Mouse (Mus musculus): ENCODE measurements around the gene 2900026A02Rik. TPM values are rescaled to one million over a fixed set of nuclear protein-coding genes. Genes with fewer than 3 reads are reported as not detected.
A peak's percentile ranks its signal among the peaks of the same experiment; 100 is the strongest.

2900026A02Rik gene
- total RNA-seq, 1 experiment: 12.3 TPM

DNA sequence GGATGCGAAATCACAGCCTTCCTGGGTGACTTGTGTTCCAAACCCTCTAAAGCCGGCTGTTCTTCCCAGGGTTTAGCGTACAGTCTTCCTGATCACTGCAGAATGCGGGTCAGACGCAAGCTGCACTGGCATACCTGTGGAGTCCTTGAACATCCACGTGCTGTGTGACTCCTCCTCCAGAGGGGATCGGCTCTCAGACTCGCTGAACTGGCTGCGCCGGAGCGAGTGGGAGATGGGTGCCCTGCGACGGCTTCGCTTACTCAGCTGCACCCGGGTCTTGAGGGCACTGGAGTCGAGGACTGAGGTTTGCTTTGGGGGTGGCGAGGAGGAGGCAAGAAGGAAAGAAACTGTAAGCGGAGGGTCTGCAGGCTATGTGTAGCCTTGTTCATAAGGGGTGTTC is 125.6 kb downstream of the 2900026A02Rik start:
- H3K36me3 ChIP-seq (ENCODE audit: control insufficient read depth, insufficient read depth, low read length, poor library complexity, severe bottlenecking): no peaks in the 10 kb centered on the region
- no peak for DNase-seq (ENCODE audit: low read depth, low spot score)
- TF ChIP-seq ZC3H11A (IDR thresholded peaks at IDR 0.05; ENCODE audit: borderline replicate concordance, low read depth, low read length) (no peak), HCFC1 (IDR thresholded peaks at IDR 0.05; ENCODE audit: borderline replicate concordance, insufficient read depth, low read length) (no peak), MAFK (IDR thresholded peaks at IDR 0.05; ENCODE audit: insufficient read depth, low read depth, low read length) (no peak), ZNF384 (IDR thresholded peaks at IDR 0.05; ENCODE audit: low read depth, low read length) (no peak), CHD2 (IDR thresholded peaks at IDR 0.05; ENCODE audit: low read depth, low read length) (no peak)
- in situ Hi-C loops (cut with MboI; ENCODE audit: low sequenced_read_pairs in 2 of 2, unreplicated experiment in 2 of 2): no loop called here
- H3K4me1 ChIP-seq (ENCODE audit: control insufficient read depth in 2 of 2, insufficient read depth in 2 of 2, low read length in 2 of 2, poor library complexity in 1 of 2): peaks cover 0 to 8% of the 10 kb centered on the region in 2 experiments; a peak in 1 of 4 replicates
- no peak overlapping the region for H3K9ac ChIP-seq (ENCODE audit: insufficient read depth, low read depth, low read length, poor library complexity, severe bottlenecking)
- no peaks in the 10 kb centered on the region for H3K9me3 ChIP-seq (ENCODE audit: control insufficient read depth, insufficient read depth, low read depth, low read length)
- no peak overlapping the region for H3K27ac ChIP-seq (ENCODE audit: insufficient read depth, low read depth, low read length, poor library complexity, severe bottlenecking)
- H3K4me3 ChIP-seq (ENCODE audit: insufficient read depth in 1 of 2, low read depth in 1 of 2, low read length in 2 of 2, poor library complexity in 1 of 2, severe bottlenecking in 1 of 2): no peak overlapping the region

DNA sequence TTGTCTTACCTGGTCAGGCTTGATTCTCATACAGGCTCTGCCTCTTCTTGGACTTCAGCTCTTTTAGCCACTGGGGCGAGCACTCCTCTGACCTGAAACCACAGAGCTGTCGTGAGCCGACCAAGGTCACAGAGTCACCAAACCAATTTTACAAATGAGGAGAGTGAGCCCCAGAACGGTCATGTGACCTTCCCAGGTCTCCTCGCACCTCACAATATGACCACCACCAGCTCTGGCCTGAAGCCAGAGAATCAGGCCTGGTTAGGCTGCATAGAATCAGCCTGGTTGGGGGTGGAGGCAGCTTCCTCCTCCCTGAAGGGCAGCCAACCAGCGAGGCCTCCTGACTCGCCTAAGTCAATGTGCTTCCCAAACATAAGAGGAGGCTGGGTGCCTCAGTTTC is 128.6 kb downstream of the 2900026A02Rik start:
- no peak overlapping the region for H3K9ac ChIP-seq (ENCODE audit: insufficient read depth, low read depth, low read length, poor library complexity, severe bottlenecking)

DNA sequence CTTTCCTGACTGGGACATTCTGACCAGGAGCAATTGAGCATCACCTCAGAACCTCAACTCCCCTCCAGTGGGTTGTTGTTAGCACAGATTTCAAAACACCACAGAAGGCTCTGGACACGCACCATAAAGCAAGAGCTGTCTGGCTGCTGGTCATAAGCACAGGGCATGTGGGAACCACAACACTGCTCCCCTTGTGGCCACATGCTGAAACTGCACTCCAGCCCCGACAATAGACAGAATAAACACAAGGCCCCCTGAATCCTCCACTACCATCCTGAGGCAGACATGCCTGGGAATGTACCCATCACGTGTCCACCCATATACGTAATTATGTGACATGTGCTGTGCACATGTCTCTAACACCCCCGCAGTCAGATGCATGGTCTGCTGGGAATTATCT is 129.9 kb downstream of the 2900026A02Rik start:
- Histone ChIP-seq H3K9me3 (ENCODE audit: control insufficient read depth, insufficient read depth, low read depth, low read length) (no peaks in the 10 kb centered on the region), H3K4me3 (ENCODE audit: insufficient read depth in 1 of 2, low read depth in 1 of 2, low read length in 2 of 2, poor library complexity in 1 of 2, severe bottlenecking in 1 of 2) (no peak overlapping the region), H3K27ac (ENCODE audit: insufficient read depth, low read depth, low read length, poor library complexity, severe bottlenecking) (no peak overlapping the region), H3K4me1 (ENCODE audit: control insufficient read depth in 2 of 2, insufficient read depth in 2 of 2, low read length in 2 of 2, poor library complexity in 1 of 2) (peaks cover 0 to 10% of the 10 kb centered on the region in 2 experiments; a peak in 1 of 4 replicates), H3K36me3 (ENCODE audit: control insufficient read depth, insufficient read depth, low read length, poor library complexity, severe bottlenecking) (no peaks in the 10 kb centered on the region; the same call in 1 of the 2 replicates), H3K9ac (ENCODE audit: insufficient read depth, low read depth, low read length, poor library complexity, severe bottlenecking) (no peak overlapping the region)
- TF ChIP-seq CHD2 (IDR thresholded peaks at IDR 0.05; ENCODE audit: low read depth, low read length) (no peak), HCFC1 (IDR thresholded peaks at IDR 0.05; ENCODE audit: borderline replicate concordance, insufficient read depth, low read length) (no peak), ZNF384 (IDR thresholded peaks at IDR 0.05; ENCODE audit: low read depth, low read length) (no peak), ZC3H11A (IDR thresholded peaks at IDR 0.05; ENCODE audit: borderline replicate concordance, low read depth, low read length) (no peak), MAFK (IDR thresholded peaks at IDR 0.05; ENCODE audit: insufficient read depth, low read depth, low read length) (no peak)
- in situ Hi-C loops (cut with MboI; ENCODE audit: low sequenced_read_pairs in 2 of 2, unreplicated experiment in 2 of 2): no loop called here
- DNase-seq (ENCODE audit: low read depth, low spot score): peak; percentile 64

More for the DNA sequence above, 128.6 kb downstream of the 2900026A02Rik start:
- in situ Hi-C loops (cut with MboI; ENCODE audit: low sequenced_read_pairs in 2 of 2, unreplicated experiment in 2 of 2): no loop called here
- DNase-seq (ENCODE audit: low read depth, low spot score): no peak
- H3K36me3 ChIP-seq (ENCODE audit: control insufficient read depth, insufficient read depth, low read length, poor library complexity, severe bottlenecking): no peaks in the 10 kb centered on the region; the same call in 1 of the 2 replicates
- H3K9me3 ChIP-seq (ENCODE audit: control insufficient read depth, insufficient read depth, low read depth, low read length): no peaks in the 10 kb centered on the region
- TF ChIP-seq HCFC1 (IDR thresholded peaks at IDR 0.05; ENCODE audit: borderline replicate concordance, insufficient read depth, low read length) (no peak), MAFK (IDR thresholded peaks at IDR 0.05; ENCODE audit: insufficient read depth, low read depth, low read length) (no peak), ZNF384 (IDR thresholded peaks at IDR 0.05; ENCODE audit: low read depth, low read length) (no peak), CHD2 (IDR thresholded peaks at IDR 0.05; ENCODE audit: low read depth, low read length) (no peak)
- no peak overlapping the region for H3K4me3 ChIP-seq (ENCODE audit: insufficient read depth in 1 of 2, low read depth in 1 of 2, low read length in 2 of 2, poor library complexity in 1 of 2, severe bottlenecking in 1 of 2)
- H3K4me1 ChIP-seq (ENCODE audit: control insufficient read depth in 2 of 2, insufficient read depth in 2 of 2, low read length in 2 of 2, poor library complexity in 1 of 2): peaks cover 0 to 10% of the 10 kb centered on the region in 2 experiments; a peak in 1 of 4 replicates
- no peak overlapping the region for H3K27ac ChIP-seq (ENCODE audit: insufficient read depth, low read depth, low read length, poor library complexity, severe bottlenecking)

DNA sequence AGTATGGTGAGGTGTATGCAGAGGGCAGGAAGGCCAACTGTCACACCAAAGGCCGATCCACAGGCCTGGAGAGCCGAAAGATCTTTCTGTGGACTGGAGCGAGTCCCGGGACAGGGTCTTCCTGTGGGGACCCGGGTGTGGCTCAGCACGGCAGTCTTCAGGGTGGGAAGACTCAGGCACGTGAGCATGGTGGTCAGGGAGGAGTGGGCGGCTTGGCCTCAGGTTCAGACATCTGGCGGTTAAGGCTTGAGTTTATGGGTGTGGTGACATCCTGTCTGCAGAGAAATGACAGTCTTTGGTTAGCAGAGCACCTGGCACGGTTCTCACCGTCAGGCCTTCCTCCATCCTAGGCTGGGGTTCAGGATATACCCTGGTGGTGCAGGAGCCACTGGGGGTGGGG is 130.3 kb downstream of the 2900026A02Rik start:
- no peak for TF ChIP-seq ZC3H11A (IDR thresholded peaks at IDR 0.05; ENCODE audit: borderline replicate concordance, low read depth, low read length)
- TF ChIP-seq ZNF384 (IDR thresholded peaks at IDR 0.05; ENCODE audit: low read depth, low read length): no peak
- no peak for TF ChIP-seq HCFC1 (IDR thresholded peaks at IDR 0.05; ENCODE audit: borderline replicate concordance, insufficient read depth, low read length)
- TF ChIP-seq MAFK (IDR thresholded peaks at IDR 0.05; ENCODE audit: insufficient read depth, low read depth, low read length): no peak
- TF ChIP-seq CHD2 (IDR thresholded peaks at IDR 0.05; ENCODE audit: low read depth, low read length): no peak
- Histone ChIP-seq H3K36me3 (ENCODE audit: control insufficient read depth, insufficient read depth, low read length, poor library complexity, severe bottlenecking) (no peaks in the 10 kb centered on the region; the same call in 1 of the 2 replicates), H3K9me3 (ENCODE audit: control insufficient read depth, insufficient read depth, low read depth, low read length) (no peaks in the 10 kb centered on the region), H3K4me1 (ENCODE audit: control insufficient read depth in 2 of 2, insufficient read depth in 2 of 2, low read length in 2 of 2, poor library complexity in 1 of 2) (peaks cover 0 to 10% of the 10 kb centered on the region in 2 experiments; a peak in 1 of 4 replicates), H3K27ac (ENCODE audit: insufficient read depth, low read depth, low read length, poor library complexity, severe bottlenecking) (no peak overlapping the region), H3K9ac (ENCODE audit: insufficient read depth, low read depth, low read length, poor library complexity, severe bottlenecking) (no peak overlapping the region), H3K4me3 (ENCODE audit: insufficient read depth in 1 of 2, low read depth in 1 of 2, low read length in 2 of 2, poor library complexity in 1 of 2, severe bottlenecking in 1 of 2) (no peak overlapping the region)
- in situ Hi-C loops (cut with MboI; ENCODE audit: low sequenced_read_pairs in 2 of 2, unreplicated experiment in 2 of 2): no loop called here
- no peak for DNase-seq (ENCODE audit: low read depth, low spot score)

Data from ES-E14 (cell line).